Mouse (Mus musculus) limb, embryonic 12.5 days (tissue): ENCODE data around the gene Arpc2. TPM values are rescaled to one million over a fixed set of nuclear protein-coding genes. Genes with fewer than 3 reads are reported as not detected.

ENCODE experiments used
- ATAC-seq: fragments of 200-750 bp; cut with Nextera tagmentation; 2 replicates; pipeline ENCODE4 v1.8.0; 2017; ENCODE audit warnings: low read depth, moderate TSS enrichment; ENCODE audit not compliant: insufficient number of reproducible peaks, insufficient read depth, low FRiP score, low TSS enrichment
- H3K27ac ChIP-seq: fragments of 300-500 bp; sonication (generic); 2 replicates; pipeline ENCODE4 v1.5.1; 2016; ENCODE audit warnings: mild to moderate bottlenecking, moderate library complexity
- H3K27me3 ChIP-seq: fragments of 300-500 bp; sonication (generic); 2 replicates; pipeline ENCODE4 v1.6.1; 2016; ENCODE audit warnings: mild to moderate bottlenecking, moderate library complexity
- H3K36me3 ChIP-seq: fragments of 300-500 bp; sonication (generic); 2 replicates; pipeline ENCODE4 v1.6.1; 2016; ENCODE audit warnings: mild to moderate bottlenecking, moderate library complexity
- H3K4me1 ChIP-seq: fragments of 300-500 bp; sonication (generic); replicated peaks from 2 replicates; pipeline ENCODE4 v1.6.1; 2016
- H3K4me2 ChIP-seq: fragments of 300-500 bp; sonication (generic); 2 replicates; pipeline ENCODE4 v1.6.1; 2016; ENCODE audit warnings: mild to moderate bottlenecking, moderate library complexity
- H3K4me3 ChIP-seq: fragments of 300-500 bp; sonication (generic); replicated peaks from 2 replicates; pipeline ENCODE4 v1.5.1; 2016; ENCODE audit warnings: mild to moderate bottlenecking
- H3K9ac ChIP-seq: fragments of 300-500 bp; sonication (generic); replicated peaks from 2 replicates; pipeline ENCODE4 v1.6.1; 2016; ENCODE audit warnings: mild to moderate bottlenecking, moderate library complexity
- H3K9me3 ChIP-seq: fragments of 300-500 bp; sonication (generic); 2 replicates; pipeline ENCODE4 v1.6.1; 2016; ENCODE audit warnings: mild to moderate bottlenecking, moderate library complexity
- WGBS: fragments of 180-500 bp; shearing (Covaris S2); methylation state at CpG from one replicate; pipeline ENCODE4 v1.1.7; 2016; 5-methylcytosine and 5-hydroxymethylcytosine counted together
- polyA plus RNA-seq: library from polyadenylated mRNA; unstranded; fragments of >200 nt; fragmentation: Nextera tagmentation; extraction: Ambion mirVana; gene quantifications from 2 replicates; pipeline ENCODE4 v1.2.1, GENCODE M21; 2016

Gene Arpc2
- polyA plus RNA-seq: 343 and 345 TPM in 2 replicates

GRCm38 (mm10) chr1:74235938-74236589 lies at the start of gene Arpc2:
Gene Arpc2, plus strand, starts transcription at chr1:74236084.
- Histone ChIP-seq H3K27me3 (no peaks in the 10 kb centered on the region), H3K9me3 (no peaks in the 10 kb centered on the region), H3K27ac (peak within 1 kb of the TSS; percentile 88), H3K4me1 (peaks cover 33% of the 10 kb centered on the region), H3K9ac (peak within 1 kb of the TSS; percentile 92), H3K4me3 (peak within 1 kb of the TSS; percentile 97), H3K36me3 (no peaks in the 10 kb centered on the region), H3K4me2 (peak within 1 kb of the TSS; percentile 81)
- 2% methylated on average over 25 of the region's 55 CpGs for WGBS
- peak; percentile 89 for ATAC-seq

- 92% methylated on average over 7 of the region's 7 CpGs for WGBS
- H3K4me2 ChIP-seq: no peak overlapping the region
Measured at GRCm38 (mm10) chr1:74190471-74190870, 45.4 kb upstream of the Arpc2 start.

GRCm38 (mm10) chr1:74192711-74193110 lies 43.2 kb upstream of the Arpc2 start:
- H3K27me3 ChIP-seq: no peaks in the 10 kb centered on the region
- H3K4me2 ChIP-seq: no peak overlapping the region
- no peaks in the 10 kb centered on the region for H3K36me3 ChIP-seq
- H3K9me3 ChIP-seq: no peaks in the 10 kb centered on the region
- H3K27ac ChIP-seq: no peak overlapping the region
- H3K4me1 ChIP-seq: no peaks in the 10 kb centered on the region
- H3K9ac ChIP-seq: no peak overlapping the region
- no peak overlapping the region for H3K4me3 ChIP-seq
- 78% methylated on average over 2 of the region's 2 CpGs for WGBS
- ATAC-seq: no peak

More at GRCm38 (mm10) chr1:74190471-74190870, 45.4 kb upstream of the Arpc2 start:
- Histone ChIP-seq H3K27ac (no peak overlapping the region), H3K4me3 (no peak overlapping the region), H3K4me1 (no peaks in the 10 kb centered on the region), H3K27me3 (no peaks in the 10 kb centered on the region), H3K9ac (no peak overlapping the region), H3K36me3 (no peaks in the 10 kb centered on the region), H3K9me3 (no peaks in the 10 kb centered on the region)
- ATAC-seq: no peak

GRCm38 (mm10) chr1:74194445-74194844 lies 41.4 kb upstream of the Arpc2 start, which contains the start of gene Cxcr1:
Gene Cxcr1, minus strand, starts transcription at chr1:74194631.
- Histone ChIP-seq H3K9me3 (no peaks in the 10 kb centered on the region), H3K27ac (no peak within 1 kb of the TSS), H3K9ac (no peak within 1 kb of the TSS), H3K27me3 (no peaks in the 10 kb centered on the region), H3K36me3 (no peaks in the 10 kb centered on the region), H3K4me1 (no peaks in the 10 kb centered on the region), H3K4me3 (no peak within 1 kb of the TSS), H3K4me2 (no peak within 1 kb of the TSS)
- ATAC-seq: no peak
- WGBS: 68% methylated on average over 8 of the region's 8 CpGs

- no peaks in the 10 kb centered on the region for H3K9me3 ChIP-seq
- WGBS: 49% methylated on average over 7 of the region's 7 CpGs
- H3K4me3 ChIP-seq: no peak overlapping the region
- H3K36me3 ChIP-seq: no peaks in the 10 kb centered on the region
- ATAC-seq: no peak
- H3K4me2 ChIP-seq: no peak overlapping the region
- H3K9ac ChIP-seq: no peak overlapping the region
- no peaks in the 10 kb centered on the region for H3K4me1 ChIP-seq
- H3K27ac ChIP-seq: no peak overlapping the region
- no peaks in the 10 kb centered on the region for H3K27me3 ChIP-seq
Measured at GRCm38 (mm10) chr1:74195961-74196360, 39.9 kb upstream of the Arpc2 start.

GRCm38 (mm10) chr1:74196621-74197419 lies 39.1 kb upstream of the Arpc2 start:
- H3K36me3 ChIP-seq: no peaks in the 10 kb centered on the region
- WGBS: 81% methylated on average over 17 of the region's 17 CpGs
- no peak overlapping the region for H3K9ac ChIP-seq
- no peaks in the 10 kb centered on the region for H3K9me3 ChIP-seq
- H3K4me1 ChIP-seq: no peaks in the 10 kb centered on the region
- H3K27ac ChIP-seq: no peak overlapping the region
- no peak for ATAC-seq
- no peaks in the 10 kb centered on the region for H3K27me3 ChIP-seq
- no peak overlapping the region for H3K4me2 ChIP-seq
- H3K4me3 ChIP-seq: no peak overlapping the region

- no peaks in the 10 kb centered on the region for H3K27me3 ChIP-seq
- no peak overlapping the region for H3K4me2 ChIP-seq
- H3K4me3 ChIP-seq: no peak overlapping the region
- no peaks in the 10 kb centered on the region for H3K4me1 ChIP-seq
- H3K36me3 ChIP-seq: no peaks in the 10 kb centered on the region
- no peak for ATAC-seq
- no peak overlapping the region for H3K9ac ChIP-seq
- no peak overlapping the region for H3K27ac ChIP-seq
- no peaks in the 10 kb centered on the region for H3K9me3 ChIP-seq
- WGBS: 82% methylated on average over 12 of the region's 12 CpGs
Measured at GRCm38 (mm10) chr1:74197726-74198470, 38.0 kb upstream of the Arpc2 start.

GRCm38 (mm10) chr1:74199046-74199445 lies 36.8 kb upstream of the Arpc2 start:
- 89% methylated on average over 8 of the region's 8 CpGs for WGBS
- Histone ChIP-seq H3K36me3 (no peaks in the 10 kb centered on the region), H3K9me3 (no peaks in the 10 kb centered on the region), H3K9ac (no peak overlapping the region), H3K4me1 (no peaks in the 10 kb centered on the region), H3K27me3 (no peaks in the 10 kb centered on the region), H3K4me3 (no peak overlapping the region), H3K27ac (no peak overlapping the region), H3K4me2 (no peak overlapping the region)
- ATAC-seq: no peak

GRCm38 (mm10) chr1:74201048-74201844 lies 34.6 kb upstream of the Arpc2 start:
- no peak for ATAC-seq
- Histone ChIP-seq H3K36me3 (no peaks in the 10 kb centered on the region), H3K9me3 (no peaks in the 10 kb centered on the region), H3K4me1 (no peaks in the 10 kb centered on the region), H3K4me2 (no peak overlapping the region), H3K9ac (no peak overlapping the region), H3K27me3 (no peaks in the 10 kb centered on the region), H3K4me3 (no peak overlapping the region), H3K27ac (no peak overlapping the region)
- WGBS: 76% methylated on average over 7 of the region's 7 CpGs

- Histone ChIP-seq H3K27me3 (no peaks in the 10 kb centered on the region), H3K27ac (no peak overlapping the region), H3K4me2 (no peak overlapping the region), H3K9ac (no peak overlapping the region), H3K9me3 (no peaks in the 10 kb centered on the region), H3K4me3 (no peak overlapping the region), H3K4me1 (no peaks in the 10 kb centered on the region), H3K36me3 (no peaks in the 10 kb centered on the region)
- WGBS: 65% methylated on average over 5 of the region's 5 CpGs
- ATAC-seq: no peak
Measured at GRCm38 (mm10) chr1:74203457-74203856, 32.4 kb upstream of the Arpc2 start.
